Mouse (Mus musculus): ENCODE results near the gene Gm45062. TPM values are rescaled to one million over a fixed set of nuclear protein-coding genes. Genes with fewer than 3 reads are reported as not detected.
"Not testable (repeated sequence)": the region's sequence is repeated elsewhere in the genome, so short reads cannot be mapped to it uniquely, and the experiment has no call there.

The Gm45062 gene
- polyA plus RNA-seq, 1 experiment = 3.9 TPM

DNA sequence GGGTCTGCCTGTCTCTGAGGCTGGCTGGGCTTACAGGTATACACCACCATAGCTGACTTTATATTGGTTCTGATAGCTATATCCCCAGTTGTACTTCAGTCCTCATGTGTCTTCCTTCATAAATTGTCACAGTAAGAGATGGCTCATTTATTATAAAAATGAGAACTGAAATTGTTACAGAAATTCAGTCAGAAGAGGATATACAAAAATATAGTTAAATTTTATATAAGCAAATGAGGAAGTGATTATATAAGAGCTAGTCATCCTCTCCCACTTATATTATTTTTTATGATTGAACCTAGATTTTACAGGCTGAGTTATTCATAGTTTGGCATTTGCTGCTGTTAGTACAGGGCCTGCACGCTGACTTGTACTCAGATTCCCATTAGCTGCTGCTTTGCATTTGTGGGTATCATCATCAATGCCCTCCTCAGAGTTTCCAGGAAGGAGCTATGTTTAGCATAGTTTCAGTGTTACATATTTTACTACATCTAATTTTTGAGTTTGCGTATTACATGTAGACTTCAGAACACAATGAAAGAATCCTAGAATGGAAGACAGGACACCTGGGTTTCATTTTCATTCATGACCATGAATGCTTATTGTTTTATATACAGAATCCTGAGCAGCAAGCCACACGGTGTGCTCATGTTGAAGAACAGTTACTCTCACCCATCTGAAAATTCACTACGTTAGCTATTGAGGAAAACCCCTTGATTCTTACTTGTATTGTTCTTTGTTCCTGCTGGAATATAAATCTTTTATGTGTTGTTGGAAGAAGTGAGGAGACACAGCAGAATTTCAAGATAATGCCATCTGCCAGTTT, 29.7 kb downstream of the Gm45062 start:
- Histone ChIP-seq H3K4me1 (ENCODE audit: control insufficient read depth, insufficient read depth, insufficient read length, low read length) (peaks cover 5% of the 10 kb centered on the region; the same call in 1 of the 2 replicates), H3K27ac (replicated peaks; ENCODE audit: low read depth, low read length) (no peak overlapping the region), H3K4me3 (ENCODE audit: insufficient read depth, low read depth, low read length) (no peak overlapping the region)

DNA sequence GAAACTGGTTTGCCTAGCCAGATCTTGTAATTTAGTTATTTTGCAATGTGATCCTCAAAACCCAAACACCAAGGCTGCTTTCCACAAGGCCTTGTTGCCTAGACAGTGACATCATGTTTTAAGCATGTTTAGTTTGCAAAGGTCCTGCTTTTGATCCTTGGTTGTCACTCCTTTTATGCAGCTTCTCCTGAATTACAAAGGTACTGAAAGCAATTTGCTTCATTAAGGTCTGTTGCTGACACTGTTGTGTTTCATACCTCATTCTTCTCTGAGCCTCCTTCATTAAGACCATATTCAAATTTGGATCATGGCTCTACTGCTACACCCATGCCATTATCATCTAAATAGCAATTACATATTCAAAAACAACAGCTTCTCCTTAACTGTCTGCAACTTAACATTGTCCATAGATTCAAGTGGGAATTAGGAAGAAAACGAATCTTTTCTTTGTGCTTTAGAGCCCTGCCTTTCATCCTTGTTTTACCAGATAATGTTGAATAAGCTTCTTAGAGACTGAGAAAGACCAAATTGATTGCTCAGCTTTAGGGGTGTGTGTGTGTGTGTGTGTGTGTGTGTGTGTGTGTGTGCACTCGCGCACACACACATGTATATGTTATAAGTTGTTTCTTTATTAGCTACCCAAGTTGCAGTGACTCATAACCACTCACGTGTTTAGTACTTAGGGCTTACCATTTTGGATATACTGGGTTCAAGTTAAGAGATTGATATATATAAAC, 35.0 kb downstream of the Gm45062 start:
- Histone ChIP-seq H3K4me3 (ENCODE audit: insufficient read depth, low read depth, low read length) (no peak overlapping the region), H3K27ac (replicated peaks; ENCODE audit: low read depth, low read length) (no peak overlapping the region), H3K4me1 (ENCODE audit: control insufficient read depth, insufficient read depth, insufficient read length, low read length) (no peaks in the 10 kb centered on the region)

DNA sequence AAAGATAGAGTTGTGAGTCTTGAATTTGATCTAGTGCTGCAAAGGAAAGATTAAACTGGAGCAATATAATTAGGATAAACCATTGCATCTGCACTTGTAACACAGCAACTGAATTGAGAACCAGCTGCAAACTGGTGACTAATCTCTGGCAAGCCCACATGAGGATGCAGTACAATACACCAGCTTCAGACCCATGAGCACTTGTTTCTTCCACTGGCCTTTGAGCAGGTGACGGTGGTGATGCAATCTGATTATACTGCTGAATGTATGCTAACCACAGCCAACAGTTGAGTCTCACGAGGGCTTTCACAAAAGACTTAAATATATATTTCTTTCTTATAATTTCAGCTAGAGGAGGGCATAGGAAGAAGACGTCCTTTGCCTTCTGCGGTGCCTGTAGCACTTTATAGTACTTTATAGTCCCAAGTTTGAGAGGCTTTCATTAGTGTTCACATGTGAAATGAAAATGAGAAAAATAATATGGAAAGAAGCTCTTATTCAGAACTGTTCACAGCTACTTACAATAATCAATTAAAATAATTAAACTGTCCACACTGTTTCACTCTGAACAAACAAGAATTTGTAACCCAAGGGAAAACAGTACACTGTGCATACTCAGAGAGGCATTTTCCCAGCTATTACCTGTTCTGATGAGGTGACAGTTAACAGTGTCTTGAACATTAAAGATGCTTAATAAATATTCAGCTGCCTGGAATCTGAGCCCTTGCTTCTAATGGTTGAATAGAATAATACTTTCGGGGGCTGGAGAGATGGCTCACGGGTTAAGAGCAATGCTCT, 40.0 kb downstream of the Gm45062 start:
- Histone ChIP-seq H3K4me1 (ENCODE audit: control insufficient read depth, insufficient read depth, insufficient read length, low read length) (no peaks in the 10 kb centered on the region), H3K4me3 (ENCODE audit: insufficient read depth, low read depth, low read length) (no peak overlapping the region), H3K27ac (replicated peaks; ENCODE audit: low read depth, low read length) (no peak overlapping the region)

GRCm38 (mm10) chr6:8307878-8308775, 48.9 kb downstream of the Gm45062 start:
- no peak overlapping the region for H3K27ac ChIP-seq (replicated peaks; ENCODE audit: low read depth, low read length)
- H3K4me1 ChIP-seq (ENCODE audit: control insufficient read depth, insufficient read depth, insufficient read length, low read length) = no peaks in the 10 kb centered on the region; the same call in 1 of the 2 replicates
- no peak overlapping the region for H3K4me3 ChIP-seq (ENCODE audit: insufficient read depth, low read depth, low read length)

- Histone ChIP-seq H3K4me3 (ENCODE audit: insufficient read depth, low read depth, low read length) (no peak overlapping the region), H3K27ac (replicated peaks; ENCODE audit: low read depth, low read length) (no peak overlapping the region), H3K4me1 (ENCODE audit: control insufficient read depth, insufficient read depth, insufficient read length, low read length) (no peaks in the 10 kb centered on the region; the same call in none of the 2 replicates)
Observed at GRCm38 (mm10) chr6:8312554-8312953, 53.3 kb downstream of the Gm45062 start.

DNA sequence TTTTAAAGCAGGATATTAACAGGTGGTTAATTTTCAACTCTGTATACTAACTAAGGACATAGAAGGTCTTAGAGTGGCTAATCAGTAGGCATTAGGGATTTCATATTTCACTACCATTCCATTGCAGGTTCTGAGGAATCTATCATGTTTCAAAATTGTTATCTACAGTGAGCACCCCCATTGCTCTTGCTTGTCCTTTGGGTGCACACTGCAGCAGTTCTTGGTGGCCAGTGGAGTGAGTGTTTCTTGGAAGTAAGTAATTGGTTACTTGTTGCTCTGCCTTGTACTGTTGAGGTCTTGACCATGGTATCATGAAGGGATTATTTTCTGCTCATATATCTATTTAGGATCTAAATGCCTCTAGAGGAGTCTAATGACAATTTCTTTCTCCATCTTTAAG, 57.0 kb downstream of the Gm45062 start:
- H3K4me1 ChIP-seq (ENCODE audit: control insufficient read depth, insufficient read depth, insufficient read length, low read length) = no peaks in the 10 kb centered on the region; the same call in 1 of the 2 replicates
- no peak overlapping the region for H3K4me3 ChIP-seq (ENCODE audit: insufficient read depth, low read depth, low read length)
- no peak overlapping the region for H3K27ac ChIP-seq (replicated peaks; ENCODE audit: low read depth, low read length)

DNA sequence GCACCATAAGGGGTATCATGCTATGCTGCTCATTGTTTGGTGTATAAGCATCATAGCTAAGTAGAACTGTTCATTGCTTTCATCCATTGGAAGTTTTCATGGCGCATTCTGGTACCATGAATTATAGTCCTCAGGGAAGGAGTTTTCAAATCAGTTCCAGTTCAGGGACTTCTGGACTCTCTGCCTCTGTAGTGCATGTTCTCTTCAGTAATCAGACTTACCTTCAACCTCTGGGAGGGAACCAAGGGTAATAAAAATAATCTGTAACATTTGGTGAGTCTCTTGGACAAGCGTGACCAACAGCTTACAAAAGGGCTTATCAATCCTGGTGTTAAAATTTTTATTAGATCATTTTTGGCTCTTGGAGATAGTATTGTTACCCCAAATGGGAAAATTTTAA, 60.3 kb downstream of the Gm45062 start:
- H3K27ac ChIP-seq (replicated peaks; ENCODE audit: low read depth, low read length) = no peak overlapping the region
- H3K4me3 ChIP-seq (ENCODE audit: insufficient read depth, low read depth, low read length) = no peak overlapping the region
- no peaks in the 10 kb centered on the region for H3K4me1 ChIP-seq (ENCODE audit: control insufficient read depth, insufficient read depth, insufficient read length, low read length)

GRCm38 (mm10) chr6:8331496-8331895, 72.2 kb downstream of the Gm45062 start:
- not testable (repeated sequence) for H3K27ac ChIP-seq (replicated peaks; ENCODE audit: low read depth, low read length); H3K4me3 ChIP-seq (ENCODE audit: insufficient read depth, low read depth, low read length); H3K4me1 ChIP-seq (ENCODE audit: control insufficient read depth, insufficient read depth, insufficient read length, low read length)

- Histone ChIP-seq H3K4me1 (ENCODE audit: control insufficient read depth, insufficient read depth, insufficient read length, low read length) (peaks cover 2% of the 10 kb centered on the region; the same call in 1 of the 2 replicates), H3K27ac (replicated peaks; ENCODE audit: low read depth, low read length) (no peak overlapping the region), H3K4me3 (ENCODE audit: insufficient read depth, low read depth, low read length) (no peak overlapping the region)
Observed at GRCm38 (mm10) chr6:8333380-8333779, 74.1 kb downstream of the Gm45062 start.

DNA sequence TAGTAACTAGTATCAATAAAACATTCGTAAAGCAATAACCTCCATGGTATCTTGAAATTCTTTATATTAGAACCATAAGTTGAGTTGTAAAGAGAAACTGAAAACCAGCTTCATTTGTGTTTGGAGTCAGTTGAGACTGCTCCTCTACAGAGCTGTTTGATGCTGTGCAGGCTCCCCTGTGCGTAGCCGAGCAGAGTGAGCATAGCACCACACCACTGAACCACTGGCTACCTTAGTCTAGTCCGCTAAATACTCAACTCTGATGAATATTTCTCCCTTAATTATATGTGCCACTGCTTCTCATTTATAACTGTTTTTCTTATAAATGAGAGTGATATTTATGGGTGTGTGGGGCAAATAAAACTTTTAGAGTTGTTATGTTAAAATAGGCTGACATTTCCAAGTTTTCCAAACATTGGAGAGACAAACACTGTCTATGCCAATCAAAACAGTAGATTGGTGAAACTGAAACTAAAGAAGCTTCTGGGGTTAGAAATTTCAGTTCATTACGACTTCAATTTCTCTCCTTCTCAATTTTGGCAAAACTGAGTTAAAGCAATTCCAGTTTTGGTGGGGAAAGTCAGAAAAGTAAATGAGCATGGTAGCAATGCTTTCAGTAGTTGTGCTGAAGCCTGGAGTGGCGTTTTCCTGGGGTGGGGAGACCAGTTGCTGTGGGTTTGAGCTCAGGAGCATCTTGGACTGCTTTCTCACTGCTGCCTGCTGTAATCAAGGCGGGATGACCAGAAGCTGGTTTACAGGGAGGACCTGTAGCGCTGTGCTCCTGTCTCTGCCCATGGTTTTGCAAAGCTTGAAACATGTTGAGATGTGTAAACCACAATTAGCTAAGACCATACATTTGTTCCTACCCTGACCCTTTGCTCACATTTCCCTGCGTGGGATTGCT, 77.5 kb downstream of the Gm45062 start:
- peaks cover 2% of the 10 kb centered on the region; the same call in 1 of the 2 replicates for H3K4me1 ChIP-seq (ENCODE audit: control insufficient read depth, insufficient read depth, insufficient read length, low read length)
- H3K4me3 ChIP-seq (ENCODE audit: insufficient read depth, low read depth, low read length) = peak overlapping the region; percentile 53
- H3K27ac ChIP-seq (replicated peaks; ENCODE audit: low read depth, low read length) = peak overlapping the region; percentile 52

- Histone ChIP-seq H3K4me3 (ENCODE audit: insufficient read depth, low read depth, low read length) (no peak overlapping the region), H3K27ac (replicated peaks; ENCODE audit: low read depth, low read length) (no peak overlapping the region), H3K4me1 (ENCODE audit: control insufficient read depth, insufficient read depth, insufficient read length, low read length) (peaks cover 2% of the 10 kb centered on the region; the same call in 1 of the 2 replicates)
Observed at GRCm38 (mm10) chr6:8339453-8339852, 80.2 kb downstream of the Gm45062 start.

DNA sequence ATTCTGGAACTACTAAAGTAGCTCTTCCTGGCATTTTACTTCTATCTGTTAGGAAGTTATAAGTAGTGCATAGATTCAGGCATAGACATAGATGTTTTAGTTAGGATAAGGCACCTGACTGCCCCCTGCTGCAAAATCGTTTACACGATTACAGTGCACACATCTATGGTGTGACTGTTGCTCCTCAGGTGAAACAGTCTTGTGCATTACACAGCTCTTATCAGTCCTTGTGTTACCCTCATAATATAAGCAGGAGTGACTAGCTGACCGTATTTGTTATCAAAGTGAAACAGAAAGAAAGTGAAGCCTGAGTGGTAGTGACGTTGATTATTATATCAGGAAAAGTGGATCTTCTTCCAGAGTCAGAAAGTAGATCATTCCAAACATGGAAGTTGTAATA, 84.0 kb downstream of the Gm45062 start:
- no peak overlapping the region for H3K4me3 ChIP-seq (ENCODE audit: insufficient read depth, low read depth, low read length)
- 0 out of 2 replicates have a peak, but pooled peaks cover 2% of the 10 kb centered on the region for H3K4me1 ChIP-seq (ENCODE audit: control insufficient read depth, insufficient read depth, insufficient read length, low read length)
- no peak overlapping the region for H3K27ac ChIP-seq (replicated peaks; ENCODE audit: low read depth, low read length)

DNA sequence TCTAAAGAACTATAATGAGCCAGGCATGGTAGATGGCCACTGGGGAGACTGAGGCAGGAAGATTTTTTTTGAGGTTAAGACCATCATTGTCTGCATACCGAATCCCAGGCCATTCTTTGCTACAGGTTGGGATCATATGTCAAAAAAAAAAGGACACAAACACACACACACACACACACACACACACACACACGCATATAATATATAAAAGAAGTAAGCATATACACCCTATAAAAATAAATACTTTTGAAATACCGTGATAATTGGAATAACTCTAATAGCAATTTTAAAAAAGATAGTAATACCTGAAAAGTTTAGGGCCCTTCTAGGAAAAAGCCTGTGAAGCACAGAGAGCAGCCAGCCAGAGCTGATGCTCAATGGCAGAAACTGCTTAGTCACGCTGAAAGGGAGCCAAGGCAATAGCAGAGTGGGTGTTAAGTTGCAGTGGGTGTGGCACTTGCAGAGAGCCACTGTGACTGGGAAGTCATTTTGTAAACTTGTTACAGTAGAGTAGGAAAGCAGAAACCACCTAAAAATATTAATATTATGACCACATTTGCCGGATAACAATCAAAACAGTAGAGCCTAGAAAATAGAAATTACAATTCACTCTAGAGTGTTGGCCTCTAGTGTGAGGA, 86.1 kb downstream of the Gm45062 start:
- Histone ChIP-seq H3K4me1 (ENCODE audit: control insufficient read depth, insufficient read depth, insufficient read length, low read length) (peaks cover 2% of the 10 kb centered on the region; the same call in 1 of the 2 replicates), H3K4me3 (ENCODE audit: insufficient read depth, low read depth, low read length) (no peak overlapping the region), H3K27ac (replicated peaks; ENCODE audit: low read depth, low read length) (no peak overlapping the region)

Data from brown adipose tissue, adult 24 weeks (tissue).